Mouse (Mus musculus) layer of hippocampus, postnatal 36 days (tissue): ENCODE data around the gene Sult6b1. TPM values are rescaled to one million over a fixed set of nuclear protein-coding genes. Genes with fewer than 3 reads are reported as not detected.

Source experiments
- DNase-seq, 2 experiments: peaks; one replicate each; pipeline ENCODE4 v3.0.0; 2022
- total RNA-seq, 2 experiments: library from RNA; stranded (reverse); gene quantifications; 2 replicates each; pipeline ENCODE4 v1.2.3; 2021

The Sult6b1 gene
- not detected for total RNA-seq

- DNase-seq = no peak
Measured at GRCm38 (mm10) chr17:78906892-78907291, at the start of gene Sult6b1. Gene Sult6b1, minus strand, starts transcription at chr17:78906992.

GRCm38 (mm10) chr17:78953240-78953639 lies 46.4 kb upstream of the Sult6b1 start:
- DNase-seq = no peak

- no peak for DNase-seq
Measured at GRCm38 (mm10) chr17:78952070-78952469, 45.3 kb upstream of the Sult6b1 start.

DNA sequence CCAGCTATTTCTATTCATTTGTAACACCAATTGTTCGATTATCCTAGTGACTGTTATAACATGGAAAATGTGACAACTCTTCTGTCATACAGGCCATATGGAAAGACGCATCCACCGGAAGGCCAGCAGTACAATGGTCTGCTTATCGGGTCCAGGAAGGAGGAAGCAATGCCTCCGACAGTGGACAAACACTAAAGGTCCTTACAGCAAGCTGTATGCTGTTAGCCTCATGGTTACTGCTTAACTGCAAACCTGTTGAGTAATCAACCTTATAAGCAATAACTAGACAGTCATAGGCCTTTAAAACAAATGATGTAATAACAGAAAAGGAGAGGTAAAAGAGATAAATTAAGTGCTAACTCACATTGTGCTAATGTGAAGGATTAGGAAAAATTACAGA lies 44.4 kb upstream of the Sult6b1 start:
- DNase-seq = no peak

DNA sequence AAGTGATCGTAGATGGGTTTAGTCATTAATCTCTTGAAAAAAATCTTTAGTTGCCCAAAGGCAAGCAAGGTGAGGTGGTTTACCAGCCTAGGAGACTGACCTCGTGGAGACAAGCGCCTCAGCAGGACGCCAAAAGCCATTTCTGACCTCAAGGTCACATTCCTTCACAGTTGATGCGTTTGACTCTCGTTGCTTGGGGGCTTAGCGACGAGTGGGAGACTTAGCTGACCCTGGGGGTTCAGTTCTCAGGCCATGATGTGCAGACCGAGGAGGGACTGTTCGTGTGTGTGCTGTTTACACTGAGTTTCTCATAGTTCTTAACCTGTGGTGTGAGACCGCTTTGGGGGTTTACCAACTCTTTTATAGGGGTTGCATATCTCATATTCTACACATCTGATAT lies 35.8 kb upstream of the Sult6b1 start:
- no peak for DNase-seq

DNA sequence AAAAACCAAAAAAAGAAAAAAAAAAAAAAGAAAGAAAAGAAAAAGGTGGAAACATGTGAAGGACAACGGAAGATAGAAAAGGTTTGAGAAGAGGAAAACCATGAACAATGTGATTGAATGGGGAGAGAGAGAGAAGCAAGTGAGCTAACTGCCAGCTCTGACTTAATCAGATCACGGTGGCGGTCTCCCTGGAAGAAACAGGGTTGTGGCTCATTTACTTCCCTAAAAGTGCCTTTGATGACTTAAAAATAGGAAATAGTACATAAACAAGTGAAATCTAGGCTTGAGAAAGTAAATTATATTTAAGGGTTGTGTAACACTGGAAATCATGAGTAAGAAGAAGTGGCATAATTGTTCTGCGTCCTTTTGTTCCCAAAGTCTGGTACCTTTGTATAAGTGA lies 32.1 kb upstream of the Sult6b1 start:
- no peak for DNase-seq

DNA sequence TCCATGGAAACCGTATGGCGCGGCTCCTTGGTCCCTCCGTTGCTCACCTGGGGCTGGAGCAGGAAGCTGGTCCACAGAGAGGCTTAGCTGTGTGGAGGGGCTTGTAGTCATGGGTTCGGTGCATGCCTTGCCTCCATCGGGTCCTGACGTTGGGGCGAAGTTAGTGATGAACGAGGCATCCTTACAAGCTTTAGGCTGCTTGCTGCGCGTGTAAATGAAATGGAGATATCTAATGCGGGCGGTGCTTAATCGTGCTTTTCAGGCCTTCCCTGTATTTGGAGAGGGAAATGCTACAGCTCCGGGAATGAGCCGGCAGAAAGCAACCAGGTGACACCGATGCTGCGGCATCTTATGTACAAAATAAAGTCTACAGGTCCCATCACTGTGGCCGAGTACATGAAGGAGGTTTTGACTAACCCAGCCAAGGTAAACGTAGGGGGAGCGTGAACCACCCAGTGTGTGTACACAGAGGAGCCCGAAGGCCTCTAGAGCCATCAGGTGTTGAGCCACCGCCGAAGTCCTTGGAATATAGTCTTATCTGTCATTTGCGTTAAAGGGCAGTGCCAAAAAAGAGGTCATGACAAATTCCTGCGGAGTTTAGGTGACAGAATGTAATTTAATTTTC lies 30.5 kb upstream of the Sult6b1 start:
- no peak for DNase-seq

DNA sequence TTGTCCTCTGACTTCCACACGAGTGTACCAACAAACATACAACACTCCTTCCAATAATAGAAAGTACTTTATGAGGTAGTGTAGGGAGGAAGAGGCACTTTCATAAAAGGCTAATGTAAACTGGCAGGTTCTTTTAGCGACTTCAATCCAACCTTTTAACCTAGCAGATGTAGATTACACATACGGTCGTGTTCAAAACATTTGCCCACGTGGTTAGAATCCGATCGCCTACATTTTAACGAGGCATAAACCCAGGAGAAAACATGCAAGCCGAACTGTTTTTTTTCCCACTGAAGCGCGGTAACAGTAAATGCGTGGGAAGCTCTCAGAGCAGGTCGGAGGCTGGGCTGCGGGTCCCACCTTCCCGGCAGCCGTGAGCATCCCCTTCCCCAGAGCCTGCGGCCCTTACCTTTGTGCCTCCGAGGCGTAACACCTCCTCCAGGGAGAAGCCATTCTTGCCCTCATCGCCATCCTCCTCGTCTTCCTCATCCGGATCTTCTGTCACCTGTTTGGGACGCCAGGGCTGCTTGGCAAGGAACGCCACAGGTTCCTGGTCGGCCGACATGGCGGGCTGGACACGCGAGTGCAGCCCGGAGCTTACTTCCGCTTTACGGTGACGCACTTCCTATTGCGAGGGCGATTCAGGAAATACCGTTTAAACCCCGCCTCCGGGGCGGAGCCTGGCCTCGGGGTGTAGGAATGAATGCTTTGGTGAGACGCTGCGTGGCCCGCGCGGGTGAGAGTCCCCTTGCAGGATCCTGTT lies 29.9 kb upstream of the Sult6b1 start, which contains the start of the genes Cebpz and Ndufaf7:
Gene Cebpz, minus strand, starts transcription at position 601 of the 763 bp plus-strand sequence.
Gene Ndufaf7, plus strand, starts transcription at position 671 of the 763 bp plus-strand sequence.
- DNase-seq = peak; percentile 96

DNA sequence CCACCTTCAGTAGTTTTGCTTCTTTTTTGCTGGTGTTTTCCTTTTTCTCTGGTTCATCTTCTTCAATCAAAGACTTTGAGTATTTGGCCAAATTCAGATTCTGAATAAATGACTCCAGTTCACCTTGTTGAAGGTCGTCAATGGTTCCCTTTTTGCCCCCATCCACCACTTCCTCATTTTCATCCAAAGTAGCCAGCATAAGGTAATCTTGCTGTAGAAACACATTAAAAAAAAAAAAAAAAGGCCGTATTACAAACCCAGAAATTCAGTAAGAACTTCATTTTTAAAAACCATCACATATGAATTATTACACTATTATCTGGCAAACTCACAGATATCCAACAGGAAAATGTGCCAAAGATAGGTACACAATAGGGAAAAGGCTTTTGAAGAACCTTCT lies 29.1 kb upstream of the Sult6b1 start:
- no peak for DNase-seq

GRCm38 (mm10) chr17:78917696-78918095 lies 10.9 kb upstream of the Sult6b1 start:
- no peak for DNase-seq

DNA sequence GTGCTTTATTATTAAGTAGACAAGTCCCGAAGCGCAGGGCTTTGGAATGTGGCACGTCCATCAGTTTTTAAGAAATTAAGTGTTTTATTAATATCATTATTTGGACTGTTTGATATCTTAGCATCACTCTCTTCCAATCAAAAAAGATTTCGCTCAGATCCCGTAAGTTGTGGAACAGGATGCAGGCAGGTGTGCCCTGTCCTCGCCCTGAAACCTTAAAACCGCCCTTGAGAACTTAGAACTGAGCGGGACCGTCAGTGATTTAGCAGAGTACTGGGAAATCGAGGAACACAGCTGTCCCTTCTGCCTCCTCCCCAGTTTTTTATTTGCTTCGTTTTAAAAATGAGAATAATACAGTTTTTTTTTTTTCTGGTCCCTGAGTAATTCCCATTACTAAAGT lies 10.1 kb upstream of the Sult6b1 start:
- no peak for DNase-seq

DNA sequence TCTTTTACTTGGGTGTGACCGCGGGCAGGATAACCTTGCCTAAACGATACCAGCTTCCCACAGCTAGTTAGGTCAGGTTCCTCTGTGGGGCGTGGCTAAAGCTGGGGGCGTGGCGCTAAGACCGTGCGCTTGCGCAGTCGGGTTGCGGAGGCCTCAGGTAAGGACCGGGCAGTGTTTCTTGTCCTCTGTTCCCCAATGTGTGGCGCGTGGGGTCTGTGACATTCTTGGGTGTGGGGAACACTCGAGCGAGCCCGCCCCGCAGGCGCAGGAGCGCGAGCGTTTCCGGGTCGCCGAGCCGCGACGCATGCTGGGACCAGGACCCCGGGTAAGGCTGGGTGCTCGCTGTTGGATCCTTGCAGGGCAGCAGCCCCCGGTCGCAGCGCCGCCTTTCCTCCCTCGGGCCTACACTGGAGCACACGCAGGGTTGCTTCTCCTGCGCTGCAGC lies 9.6 kb upstream of the Sult6b1 start, which contains the start of gene Cebpzos:
Gene Cebpzos, plus strand, starts transcription at position 132 of the 445 bp plus-strand sequence.
- peak; percentile 87 to 88 for DNase-seq

DNA sequence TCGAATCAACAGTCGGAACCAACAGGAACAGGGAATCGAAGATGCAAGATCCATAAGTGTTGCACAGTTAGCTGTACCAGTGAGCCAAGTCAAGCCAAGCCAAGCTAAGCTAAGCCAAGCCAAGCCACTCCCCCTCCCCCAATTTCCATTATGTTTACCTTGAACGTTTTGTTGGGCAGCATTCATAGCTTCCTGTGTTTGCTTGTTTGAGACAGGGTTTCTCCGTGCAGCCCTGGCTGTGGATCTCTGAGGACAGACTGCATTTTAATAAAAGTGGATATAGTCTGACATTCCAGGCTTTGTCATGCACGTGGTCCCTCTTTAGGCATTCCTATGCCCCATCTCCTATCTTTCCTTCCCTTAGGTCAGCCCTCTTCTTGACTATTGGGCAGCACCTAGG lies 9.0 kb upstream of the Sult6b1 start:
- no peak for DNase-seq

DNA sequence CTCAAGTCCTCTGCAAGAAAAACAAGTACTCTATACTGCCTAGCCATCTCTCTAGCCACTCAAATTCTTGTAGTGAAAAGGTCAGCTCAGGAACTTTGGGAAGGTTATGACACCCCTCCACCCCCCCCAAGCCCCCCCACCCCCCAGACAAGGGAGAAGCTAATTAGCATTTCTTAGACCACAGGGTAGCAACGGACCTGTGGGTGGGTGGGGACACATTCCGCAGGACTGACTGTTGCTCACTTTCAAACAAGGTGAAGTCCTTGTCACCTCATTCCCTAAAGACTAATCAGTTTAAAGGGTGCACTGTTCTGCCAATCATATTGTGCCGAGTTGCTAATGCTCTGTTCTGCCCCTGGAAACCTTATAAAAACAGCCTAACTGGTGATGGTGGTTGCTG lies 7.1 kb upstream of the Sult6b1 start:
- DNase-seq = no peak

DNA sequence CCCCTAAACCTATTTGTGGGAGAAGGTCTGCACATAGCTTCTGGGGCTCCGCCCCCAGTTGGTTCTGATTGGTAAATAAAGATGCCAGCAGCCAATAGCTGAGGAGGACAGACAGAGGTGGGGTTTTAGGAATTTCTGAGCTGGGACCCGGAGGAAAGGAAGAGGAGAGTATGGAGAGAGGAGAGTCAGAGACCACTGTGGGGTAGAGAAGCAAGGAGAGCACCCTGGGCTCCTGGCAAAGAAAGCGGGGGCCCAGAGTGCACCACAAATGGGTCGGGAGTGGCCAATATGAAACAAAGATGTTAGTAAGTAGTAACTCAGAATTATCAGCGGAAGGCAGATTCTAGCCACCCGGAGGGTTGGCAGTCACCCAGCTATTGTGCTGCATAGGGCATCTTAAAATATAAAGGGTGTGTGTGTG lies 6.1 kb upstream of the Sult6b1 start:
- peak in 1 of 2 experiments; percentile 7 for DNase-seq

DNA sequence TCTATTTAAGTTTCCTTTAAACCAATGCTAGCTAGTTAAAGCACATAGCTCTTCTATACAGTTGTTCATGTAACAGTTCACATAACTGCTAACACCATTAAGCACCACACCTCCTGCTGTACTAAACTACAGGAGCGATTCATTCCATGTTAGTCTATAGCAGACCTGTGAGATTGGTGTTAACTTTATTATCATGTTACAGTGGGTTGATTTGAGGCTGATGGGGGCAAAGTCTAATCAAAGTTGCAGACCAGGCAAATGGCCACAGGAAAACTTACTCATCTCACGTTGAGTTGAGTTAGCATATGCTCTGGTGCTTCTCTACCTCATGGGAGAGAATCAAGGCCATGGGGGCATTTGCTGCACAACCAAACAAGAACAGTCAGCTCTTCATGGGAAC lies 2.6 kb upstream of the Sult6b1 start:
- DNase-seq = no peak

- no peak for DNase-seq
Measured at GRCm38 (mm10) chr17:78903158-78903557, 3.6 kb downstream of the Sult6b1 start.

DNA sequence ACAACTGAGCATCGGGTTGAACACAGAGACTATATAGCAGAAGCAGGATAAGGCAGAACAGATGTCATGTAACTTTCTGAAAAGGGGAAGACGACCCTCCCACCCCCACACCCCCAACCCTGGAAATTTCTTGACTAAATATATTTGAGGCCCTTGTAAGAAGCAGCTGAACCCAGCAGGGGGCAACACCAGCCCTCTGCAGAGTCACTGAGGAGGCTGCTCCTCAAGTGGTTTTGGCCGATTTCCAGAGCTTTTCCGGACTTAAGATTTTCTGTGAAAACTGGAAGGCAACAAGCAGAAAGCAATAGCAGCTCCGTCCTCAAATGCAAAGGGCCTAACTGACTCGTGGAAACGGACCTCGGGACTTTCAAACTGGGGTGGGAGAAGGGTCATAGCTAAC lies 11.4 kb downstream of the Sult6b1 start:
- peak in 1 of 2 experiments; percentile 21 for DNase-seq

GRCm38 (mm10) chr17:78894991-78895390 lies 11.8 kb downstream of the Sult6b1 start:
- no peak for DNase-seq

- DNase-seq = no peak
Measured at GRCm38 (mm10) chr17:78891020-78891419, 15.8 kb downstream of the Sult6b1 start.

GRCm38 (mm10) chr17:78889184-78889583 lies 17.6 kb downstream of the Sult6b1 start:
- no peak for DNase-seq

DNA sequence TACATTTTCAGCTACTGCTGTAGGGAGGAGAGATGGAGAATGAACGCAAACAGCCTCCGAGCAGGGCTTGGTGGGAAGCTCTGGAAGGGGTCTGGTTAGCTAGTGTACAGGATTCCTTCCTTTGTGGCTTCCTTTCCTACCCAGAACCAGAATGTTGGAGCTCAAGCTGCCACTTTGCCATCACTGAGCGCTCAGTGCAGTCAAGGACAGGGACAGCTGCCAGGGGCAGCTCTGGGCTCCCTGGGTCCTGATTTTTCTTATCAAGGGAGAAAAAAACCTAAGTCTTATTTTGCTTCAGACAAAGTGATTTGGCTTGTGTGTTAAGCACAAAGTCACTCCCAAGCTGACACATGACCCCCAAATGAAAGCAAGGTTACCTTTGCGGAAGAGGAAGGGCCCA lies 18.2 kb downstream of the Sult6b1 start:
- no peak for DNase-seq

GRCm38 (mm10) chr17:78885286-78886065 lies 21.3 kb downstream of the Sult6b1 start:
- DNase-seq = no peak
